Mouse (Mus musculus) common myeloid progenitor, adult 5-6 weeks (primary cell): ENCODE measurements around the gene L1td1. TPM values are rescaled to one million over a fixed set of nuclear protein-coding genes. Genes with fewer than 3 reads are reported as not detected.

Experiments used
- ATAC-seq: replicated peaks from 2 replicates; pipeline ENCODE4 v1.8.0; 2016; ENCODE audit warnings: low read depth, mild to moderate bottlenecking, moderate TSS enrichment, inconsistent platforms; ENCODE audit not compliant: poor library complexity, severe bottlenecking
- total RNA-seq: library from RNA; stranded (forward); fragments of 200-1000, 187-1606 nt; gene quantifications from 2 replicates; pipeline ENCODE4 v1.2.3, GENCODE M21; 2017

L1td1 gene
- total RNA-seq, 1 experiment from 2014 or later, result not detected

DNA sequence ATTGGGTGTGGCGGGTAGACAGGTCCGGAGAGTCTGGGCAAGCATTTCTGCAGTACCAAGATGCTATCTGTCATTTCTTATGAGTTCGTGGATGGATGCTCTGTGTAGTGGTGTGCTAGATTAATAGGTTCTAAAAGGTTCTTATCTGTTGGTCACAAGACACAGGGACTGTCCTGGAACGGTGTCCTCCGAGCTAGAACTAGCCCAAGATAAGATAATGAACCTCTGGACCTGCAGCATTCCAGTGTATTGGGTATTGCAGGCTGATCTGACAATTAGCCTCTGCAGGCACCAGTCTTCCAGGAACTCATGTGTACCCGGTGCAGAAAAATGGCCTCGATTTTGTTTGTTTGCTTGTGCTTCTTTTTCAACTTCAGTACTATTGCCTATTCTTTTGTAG, 2.2 kb downstream of the L1td1 start:
- ATAC-seq, result no peak

GRCm38 (mm10) chr4:98733660-98734059, 7.1 kb downstream of the L1td1 start:
- no peak for ATAC-seq

DNA sequence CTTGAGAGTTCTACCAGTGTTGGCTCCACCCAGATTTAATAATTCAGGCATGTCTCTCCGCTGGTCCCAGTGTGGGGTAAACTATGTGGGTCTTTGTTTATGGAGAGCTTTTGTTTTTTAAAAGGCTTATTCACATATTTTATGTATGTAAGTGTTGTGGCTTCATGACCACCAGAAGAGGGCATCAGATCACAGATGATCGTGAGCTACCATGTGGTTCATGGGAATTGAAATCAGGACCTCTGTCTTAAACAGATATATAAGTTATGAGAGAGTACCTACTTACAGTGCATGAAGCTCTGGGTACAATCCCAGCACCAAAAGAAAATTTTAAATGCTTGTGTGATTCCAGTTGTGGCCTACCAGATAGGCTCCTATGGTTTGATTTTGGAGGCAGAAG, 13.2 kb downstream of the L1td1 start:
- no peak for ATAC-seq

GRCm38 (mm10) chr4:98743209-98743905, 16.8 kb downstream of the L1td1 start:
- ATAC-seq, result no peak

DNA sequence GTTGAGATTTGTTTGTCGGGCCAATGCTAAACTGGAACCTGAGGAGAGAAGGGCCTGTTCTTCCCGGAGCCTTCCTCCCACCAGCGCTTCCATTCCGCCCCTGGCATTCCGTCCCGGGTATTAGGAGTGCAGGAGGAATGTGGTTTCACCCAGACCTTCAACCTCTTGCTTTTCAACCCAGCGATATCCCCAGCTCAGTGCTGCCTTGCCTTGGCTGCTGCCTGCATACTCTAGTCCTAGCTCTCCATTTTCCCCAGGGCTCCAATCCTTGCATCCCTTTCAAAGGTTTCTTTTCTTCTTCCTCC, 17.3 kb downstream of the L1td1 start:
- ATAC-seq, result no peak

- ATAC-seq, result no peak
These were observed 27.9 kb downstream of the L1td1 start for GRCm38 (mm10) chr4:98754456-98754855.

DNA sequence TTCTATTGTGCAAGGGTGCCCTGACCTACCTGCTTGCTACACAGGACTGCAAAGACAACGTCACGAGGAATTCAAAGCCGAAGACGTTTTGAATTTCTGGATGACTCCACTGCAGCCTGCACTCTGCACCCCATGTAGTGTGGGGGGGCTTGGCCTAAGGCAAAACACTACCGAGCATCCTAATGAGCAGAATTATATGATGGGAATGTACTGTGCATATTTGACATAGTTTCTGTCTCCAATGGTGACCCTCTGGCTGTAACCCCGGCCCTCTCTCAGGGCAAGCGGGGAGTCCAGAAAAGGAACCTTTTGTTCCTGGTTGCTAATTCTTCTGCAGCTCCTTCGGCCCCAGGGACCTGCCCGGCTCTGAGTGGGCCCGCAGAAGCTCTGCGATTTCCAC, 29.6 kb downstream of the L1td1 start:
- ATAC-seq, result no peak

DNA sequence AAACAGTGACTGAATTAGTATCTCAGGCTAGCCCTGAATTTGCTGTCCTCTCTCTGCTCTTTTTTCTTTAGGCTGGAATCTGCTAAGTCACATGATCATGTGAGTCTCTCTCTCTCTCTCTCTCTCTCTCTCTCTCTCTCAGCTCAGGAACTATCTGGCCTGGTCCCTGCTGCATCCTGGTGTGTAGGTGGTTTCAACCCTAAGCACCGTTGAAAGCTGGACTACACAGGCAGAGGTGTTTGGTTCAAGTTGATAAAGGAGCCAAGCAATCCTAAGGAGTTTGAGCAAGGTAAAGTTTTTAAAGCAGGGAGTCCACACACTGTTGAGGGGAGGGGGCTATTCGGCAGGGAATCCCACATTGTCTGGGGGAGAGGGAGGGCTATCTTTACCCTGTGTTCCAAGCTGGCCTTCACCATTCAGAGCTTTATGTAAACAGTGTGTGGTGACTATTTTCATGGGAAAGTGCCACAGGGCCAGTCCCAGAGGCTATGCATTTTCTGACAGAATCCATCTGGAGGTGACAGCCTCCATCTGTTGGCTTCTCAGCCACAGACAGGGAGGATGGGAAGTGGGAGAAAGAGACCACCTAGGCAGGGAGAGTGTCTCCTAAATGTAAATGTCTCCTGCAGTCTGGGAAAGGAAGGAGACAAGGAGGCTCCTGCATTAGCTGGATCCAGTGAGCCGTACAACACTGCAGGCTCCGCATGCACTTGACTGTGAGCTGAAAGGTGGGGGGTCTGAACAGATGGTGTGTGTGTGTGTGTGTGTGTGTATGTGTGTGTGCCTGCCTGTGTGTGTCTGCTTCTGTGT, 31.7 kb downstream of the L1td1 start:
- no peak for ATAC-seq

DNA sequence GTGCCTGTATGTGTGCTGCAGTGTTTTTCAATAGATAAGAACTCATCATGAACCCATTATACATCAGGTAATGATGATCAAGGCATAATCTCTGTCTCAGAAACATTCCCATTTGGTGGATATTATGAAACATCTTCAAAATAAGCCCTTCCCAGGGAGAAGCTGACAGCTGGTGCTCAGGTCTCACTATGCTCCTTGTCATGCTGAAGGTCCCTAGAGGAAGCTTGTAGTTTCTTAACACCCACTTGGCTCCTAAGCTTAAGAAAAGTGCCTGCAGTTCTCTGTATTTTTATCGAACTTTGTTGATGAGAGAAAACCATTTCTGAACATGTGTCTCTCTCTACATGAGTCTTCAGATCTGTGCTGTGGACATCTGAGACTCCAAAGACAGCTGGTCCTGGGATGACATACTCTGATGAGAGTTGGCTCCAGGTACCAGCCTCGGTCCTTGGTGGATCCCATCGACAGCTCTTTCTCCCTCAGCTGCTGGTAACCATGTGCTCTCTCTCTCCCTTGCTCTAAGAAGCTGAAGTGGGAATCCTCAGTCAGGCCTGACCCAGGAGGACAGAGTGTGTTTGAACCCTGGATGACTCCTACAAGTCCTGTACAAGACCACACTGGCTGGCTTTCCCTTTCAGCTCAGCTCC, 32.5 kb downstream of the L1td1 start:
- ATAC-seq, result no peak

- no peak for ATAC-seq
These were observed 40.9 kb downstream of the L1td1 start for GRCm38 (mm10) chr4:98767134-98768133.

DNA sequence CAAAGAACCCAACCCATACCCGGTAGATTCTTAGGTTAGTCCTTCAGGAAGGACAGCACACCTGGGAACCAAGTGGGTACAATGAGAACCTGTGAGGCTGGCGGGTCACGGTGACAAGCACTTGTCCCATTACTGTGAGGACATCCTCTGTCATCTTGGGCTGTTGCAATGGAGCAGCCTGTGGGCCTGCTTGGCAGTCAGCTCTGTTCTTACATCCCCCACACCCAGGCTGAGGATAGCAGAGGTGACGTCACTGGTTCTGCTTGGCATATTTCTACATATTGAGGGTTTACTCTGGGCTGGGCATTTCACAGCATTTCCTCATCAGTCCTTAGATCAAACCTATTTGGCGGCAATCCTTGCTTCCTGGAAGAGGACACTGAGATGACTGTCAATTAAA, 47.3 kb downstream of the L1td1 start:
- ATAC-seq, result no peak

GRCm38 (mm10) chr4:98776721-98777427, 50.3 kb downstream of the L1td1 start:
- ATAC-seq, result no peak

- no peak for ATAC-seq
These were observed 50.9 kb downstream of the L1td1 start for GRCm38 (mm10) chr4:98777464-98777863.

DNA sequence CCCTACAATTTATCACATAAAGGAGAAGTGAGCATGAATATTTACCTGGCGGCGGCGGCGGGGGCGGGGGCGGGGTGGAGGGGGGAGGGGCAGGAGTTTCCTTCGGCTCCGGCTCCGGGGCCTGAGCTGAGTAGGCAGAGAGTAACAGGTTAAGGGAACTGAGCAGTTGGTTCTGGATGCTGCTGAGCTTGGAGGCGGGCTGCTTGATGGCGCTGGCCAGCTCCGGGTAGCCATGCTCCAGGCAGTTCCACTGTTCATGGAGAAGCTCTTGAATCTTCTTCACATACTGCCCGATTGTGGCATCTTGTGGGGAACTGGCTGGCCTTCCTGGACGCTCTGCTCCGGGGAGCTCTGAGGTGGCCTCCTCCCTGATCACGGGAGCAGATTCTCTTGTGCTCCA, 51.7 kb downstream of the L1td1 start:
- ATAC-seq, result no peak

DNA sequence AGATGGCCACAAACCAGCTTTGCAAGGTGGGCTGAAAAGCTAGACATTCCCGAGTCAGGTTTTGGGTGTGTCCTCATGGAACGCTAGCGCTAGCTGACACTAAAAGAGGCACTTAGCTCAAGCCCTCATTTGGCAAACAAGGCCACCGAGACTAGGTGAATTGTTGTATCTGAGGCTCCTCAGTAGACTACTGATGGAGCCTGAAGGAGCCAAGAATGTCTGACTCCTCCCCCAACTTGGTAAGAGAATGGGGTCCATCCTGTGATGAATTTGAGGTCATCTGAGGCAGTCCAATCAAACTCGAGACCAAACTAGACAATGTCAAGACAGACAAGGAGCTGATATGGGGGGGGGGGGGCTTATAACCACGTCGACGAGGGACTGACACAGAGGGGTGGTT, 59.3 kb downstream of the L1td1 start:
- ATAC-seq, result no peak

DNA sequence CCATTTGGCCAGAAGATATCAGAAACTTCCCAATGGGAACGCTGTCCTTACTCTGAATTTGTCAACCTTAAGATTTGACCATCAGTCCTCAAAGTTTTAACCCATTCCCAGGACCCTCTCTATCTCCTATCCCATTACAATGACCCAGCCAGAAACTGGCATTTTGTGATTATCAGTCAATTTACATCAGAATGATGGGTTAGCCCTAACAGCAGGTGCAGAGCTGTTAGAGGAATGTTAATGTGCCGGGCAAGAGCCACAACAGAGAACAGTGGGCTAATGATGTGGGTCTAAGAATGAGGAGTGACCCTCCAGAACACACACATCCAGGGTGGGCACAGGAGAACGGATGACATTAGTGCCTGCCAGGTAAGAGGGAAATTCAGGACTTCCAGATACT, 59.7 kb downstream of the L1td1 start:
- ATAC-seq, result no peak
